Mouse (Mus musculus) cerebellum, postnatal 10 days (tissue): ENCODE results near the gene Itprid1.

ENCODE experiments used
- DNase-seq, 2 experiments: peaks; one replicate each; pipeline ENCODE4 v3.0.0; 2021; ENCODE audit warnings: mixed read lengths in 2 of 2

Gene Itprid1

GRCm38 (mm10) chr6:55836650-55837320 lies at the start of gene Itprid1:
Gene Itprid1, plus strand, starts transcription at chr6:55836895.
- no peak for DNase-seq

GRCm38 (mm10) chr6:55789557-55789956 lies 47.1 kb upstream of the Itprid1 start:
- DNase-seq = no peak

- DNase-seq = peak; percentile 11 to 13
Observed at GRCm38 (mm10) chr6:55791852-55792496, 44.7 kb upstream of the Itprid1 start.

- no peak for DNase-seq
Observed at GRCm38 (mm10) chr6:55792536-55792935, 44.2 kb upstream of the Itprid1 start.

GRCm38 (mm10) chr6:55802686-55803085 lies 34.0 kb upstream of the Itprid1 start:
- no peak for DNase-seq

GRCm38 (mm10) chr6:55803357-55803756 lies 33.3 kb upstream of the Itprid1 start:
- peak; percentile 19 to 20 for DNase-seq

- peak; percentile 97 to 98 for DNase-seq
Observed at GRCm38 (mm10) chr6:55803991-55804680, 32.6 kb upstream of the Itprid1 start.

- no peak for DNase-seq
Observed at GRCm38 (mm10) chr6:55804681-55805000, 32.1 kb upstream of the Itprid1 start.

GRCm38 (mm10) chr6:55805291-55806137 lies 31.2 kb upstream of the Itprid1 start:
- peak; percentile 18 to 22 for DNase-seq

- no peak for DNase-seq
Observed at GRCm38 (mm10) chr6:55806537-55806936, 30.2 kb upstream of the Itprid1 start.

GRCm38 (mm10) chr6:55808692-55809091 lies 28.0 kb upstream of the Itprid1 start:
- no peak for DNase-seq

GRCm38 (mm10) chr6:55811153-55811552 lies 25.5 kb upstream of the Itprid1 start:
- DNase-seq = peak; percentile 30 to 44

- DNase-seq = peak; percentile 26 to 27
Observed at GRCm38 (mm10) chr6:55812353-55812752, 24.3 kb upstream of the Itprid1 start.

- no peak for DNase-seq
Observed at GRCm38 (mm10) chr6:55814184-55814926, 22.3 kb upstream of the Itprid1 start.

GRCm38 (mm10) chr6:55816911-55817310 lies 19.8 kb upstream of the Itprid1 start:
- no peak for DNase-seq

GRCm38 (mm10) chr6:55829722-55830121 lies 7.0 kb upstream of the Itprid1 start:
- DNase-seq = no peak

GRCm38 (mm10) chr6:55852589-55852988 lies 15.9 kb downstream of the Itprid1 start:
- DNase-seq = no peak

GRCm38 (mm10) chr6:55856085-55856484 lies 19.4 kb downstream of the Itprid1 start:
- no peak for DNase-seq

GRCm38 (mm10) chr6:55865206-55865605 lies 28.5 kb downstream of the Itprid1 start:
- no peak for DNase-seq

- peak; percentile 29 to 49 for DNase-seq
Observed at GRCm38 (mm10) chr6:55879356-55879960, 42.8 kb downstream of the Itprid1 start.

GRCm38 (mm10) chr6:55880886-55881285 lies 44.2 kb downstream of the Itprid1 start:
- peak; percentile 26 to 30 for DNase-seq

GRCm38 (mm10) chr6:55887598-55887997 lies 50.9 kb downstream of the Itprid1 start:
- DNase-seq = no peak
